Mouse (Mus musculus): ENCODE results near the gene Tchh. TPM values are rescaled to one million over a fixed set of nuclear protein-coding genes. Genes with fewer than 3 reads are reported as not detected.
A peak's percentile ranks its signal among the peaks of the same experiment; 100 is the strongest.
"Not testable (repeated sequence)": the region's sequence is repeated elsewhere in the genome, so short reads cannot be mapped to it uniquely, and the experiment has no call there.

Tchh gene
- total RNA-seq (2021), result 1 to 10 TPM; 1.8 to 2.1 TPM
- long read RNA-seq, partial matches to known transcripts, result 0 of 5 reads
- long read RNA-seq, other reads (novel, unspliced or antisense), result 5 of 5 reads

- no peak for DNase-seq (ENCODE audit: low spot score in 2 of 2)
These were observed at the start of gene Tchh for GRCm38 (mm10) chr3:93442030-93442429. Gene Tchh (plus strand): TSS chr3:93442330.

DNA sequence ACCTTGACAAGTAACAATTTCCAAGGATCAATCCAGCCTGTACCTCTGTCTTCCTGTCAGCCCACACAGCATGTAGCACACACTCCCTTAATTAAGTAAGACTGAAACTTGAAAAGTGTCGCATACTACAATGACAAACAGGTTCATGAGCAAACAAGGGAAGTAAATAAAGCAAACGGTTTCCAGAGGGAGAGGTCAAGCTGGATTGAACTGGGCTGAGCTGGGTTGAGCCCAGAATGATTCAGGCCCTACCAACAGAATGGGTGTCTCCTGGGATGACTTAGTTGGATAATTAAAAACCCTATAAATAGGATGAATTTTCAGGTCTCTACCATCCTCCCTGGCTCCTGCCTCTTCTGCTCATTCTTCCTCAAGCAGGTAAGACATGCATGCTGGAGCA, 48.8 kb upstream of the Tchh start, which contains the start of gene Rptn:
Rptn (plus strand) TSS at position 334 of the 400 bp plus-strand sequence.
- DNase-seq (ENCODE audit: low spot score in 2 of 2), result no peak

DNA sequence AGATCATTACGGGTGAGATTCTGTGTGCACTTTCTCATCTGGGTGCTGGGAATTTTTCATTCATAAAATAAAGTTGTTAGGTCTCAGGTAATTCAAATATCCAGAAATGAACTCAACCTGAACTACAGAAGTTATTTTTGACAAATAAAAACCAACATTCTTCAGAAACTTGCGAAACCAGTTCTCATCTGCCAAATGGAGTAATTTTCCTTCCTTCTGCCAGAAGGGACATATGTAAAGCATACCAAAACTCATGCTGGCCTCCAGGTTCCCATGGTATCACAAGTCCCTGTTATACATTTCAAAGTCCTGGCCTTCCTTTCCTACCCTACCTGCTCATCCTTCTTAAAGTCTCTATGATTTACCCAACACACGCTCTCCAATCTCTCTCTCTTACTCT, 38.2 kb upstream of the Tchh start:
- no peak for DNase-seq (ENCODE audit: low spot score in 2 of 2)

DNA sequence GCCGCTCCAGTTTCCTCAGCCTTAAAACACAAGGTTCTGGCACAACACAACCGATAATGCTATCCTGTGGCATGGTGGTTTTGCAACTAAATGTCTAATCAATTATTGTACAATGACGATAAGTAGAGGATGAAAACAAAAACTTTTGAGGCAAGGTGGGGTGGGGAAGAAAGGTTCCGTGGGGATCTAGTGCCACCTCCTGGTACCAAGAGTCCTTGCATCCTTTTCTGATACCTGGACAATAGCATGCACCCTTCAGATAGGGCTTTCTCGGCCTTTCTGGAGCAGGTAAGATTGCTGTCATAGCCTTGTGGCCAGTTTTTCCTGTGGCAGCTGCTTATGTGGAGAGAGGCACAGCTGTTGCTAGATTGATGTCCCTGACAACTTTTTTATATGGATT, 35.1 kb upstream of the Tchh start:
- DNase-seq (ENCODE audit: low spot score in 2 of 2), result peak in 1 of 2 experiments; percentile 30

DNA sequence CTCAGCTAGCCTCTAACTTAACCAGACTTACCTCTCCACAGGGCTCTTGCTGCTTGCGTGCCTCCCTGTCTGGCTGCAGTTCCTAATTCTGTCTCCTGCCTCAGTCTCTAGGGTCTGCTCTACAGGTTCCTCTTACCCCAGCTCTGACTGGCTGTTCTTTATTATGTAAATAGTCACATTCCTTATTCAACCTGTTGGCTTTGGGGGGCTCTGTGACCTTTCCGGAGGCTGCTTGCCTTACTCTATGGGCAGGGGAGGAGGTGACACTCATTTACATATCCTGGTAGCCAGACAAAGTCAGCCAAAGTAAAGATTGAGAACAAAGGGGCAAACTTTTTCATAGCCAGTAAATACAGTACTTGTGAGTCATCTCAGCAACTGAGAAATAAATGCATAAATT, 30.2 kb upstream of the Tchh start:
- DNase-seq (ENCODE audit: low spot score in 2 of 2), result no peak

DNA sequence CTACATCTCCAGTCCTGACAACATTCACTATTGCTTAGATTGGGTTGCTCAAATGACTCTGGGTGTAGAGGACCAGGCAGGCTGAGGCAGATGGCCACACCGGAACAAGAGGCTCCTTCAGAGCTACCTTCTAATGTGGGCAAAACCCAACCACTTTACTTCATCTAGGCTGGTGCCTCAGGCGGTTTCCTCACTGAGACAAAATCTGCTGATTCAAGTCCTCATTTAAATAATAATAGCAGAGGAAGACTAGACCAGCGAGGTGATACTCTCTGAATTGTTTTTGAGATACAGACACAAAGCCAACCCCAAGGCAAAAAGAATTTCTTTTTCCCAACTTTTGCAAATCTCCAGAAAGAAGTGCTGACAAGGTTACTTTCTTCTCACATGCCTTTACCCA, 10.5 kb upstream of the Tchh start:
- DNase-seq (ENCODE audit: low spot score in 2 of 2), result no peak

GRCm38 (mm10) chr3:93443501-93444101, 1.5 kb downstream of the Tchh start:
- peak in 1 of 2 experiments; percentile 24 for DNase-seq (ENCODE audit: low spot score in 2 of 2)

GRCm38 (mm10) chr3:93444343-93445164, 2.4 kb downstream of the Tchh start:
- DNase-seq (ENCODE audit: low spot score in 2 of 2), result peak; percentile 61 to 72

DNA sequence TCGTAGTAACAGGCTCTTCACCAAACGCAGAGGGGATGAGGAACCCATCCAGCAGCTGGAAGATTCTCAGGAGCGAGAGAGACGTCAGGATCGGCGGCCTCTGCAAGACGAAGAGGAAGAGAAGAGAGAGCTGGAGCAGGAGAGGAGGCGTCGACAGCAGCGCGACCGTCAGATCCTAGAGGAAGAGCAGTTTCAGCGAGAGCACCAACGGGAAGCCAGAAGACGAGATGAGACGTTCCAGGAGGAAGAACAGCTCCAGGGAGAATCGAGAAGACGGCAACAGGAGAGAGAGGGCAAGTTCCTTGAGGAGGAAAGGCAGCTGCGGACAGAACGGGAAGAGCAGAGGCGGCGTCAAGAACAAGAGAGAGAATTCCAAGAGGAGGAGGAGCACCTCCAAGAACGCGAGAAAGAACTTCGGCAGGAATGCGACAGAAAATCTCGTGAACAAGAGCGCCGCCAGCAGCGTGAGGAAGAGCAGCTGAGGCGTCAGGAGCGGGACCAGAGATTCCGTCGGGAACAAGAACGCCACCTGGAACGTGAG, 3.1 kb downstream of the Tchh start:
- peak in 1 of 2 experiments; percentile 23 for DNase-seq (ENCODE audit: low spot score in 2 of 2)

DNA sequence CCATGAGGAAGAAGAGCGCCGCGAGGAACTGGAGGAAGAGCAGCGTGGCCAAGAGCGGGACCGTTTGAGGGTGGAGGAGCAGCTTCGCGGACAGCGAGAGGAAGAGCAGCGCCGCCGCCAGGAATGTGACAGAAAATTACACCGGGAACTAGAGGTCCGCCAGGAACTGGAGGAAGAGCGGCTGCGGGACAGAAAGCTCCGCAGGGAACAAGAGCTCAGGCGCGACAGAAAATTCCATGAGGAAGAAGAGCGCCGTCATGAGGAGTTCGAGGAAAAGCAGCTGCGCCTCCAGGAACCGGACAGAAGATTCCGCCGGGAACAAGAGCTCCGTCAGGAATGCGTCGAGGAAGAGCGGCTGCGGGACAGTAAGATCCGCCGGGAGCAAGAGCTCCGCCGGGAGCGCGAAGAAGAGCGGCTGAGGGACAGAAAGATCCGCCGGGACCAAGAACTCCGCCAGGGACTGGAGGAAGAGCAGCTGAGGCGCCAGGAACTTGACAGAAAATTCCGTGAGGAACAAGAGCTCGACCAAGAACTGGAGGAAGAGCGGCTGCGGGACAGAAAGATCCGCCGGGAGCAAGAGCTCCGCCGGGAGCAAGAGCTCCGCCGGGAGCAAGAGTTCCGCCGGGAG, 4.1 kb downstream of the Tchh start:
- peak in 1 of 2 experiments; percentile 20 for DNase-seq (ENCODE audit: low spot score in 2 of 2)

GRCm38 (mm10) chr3:93446756-93447137, 4.6 kb downstream of the Tchh start:
- not testable (repeated sequence) for DNase-seq (ENCODE audit: low spot score in 2 of 2)

DNA sequence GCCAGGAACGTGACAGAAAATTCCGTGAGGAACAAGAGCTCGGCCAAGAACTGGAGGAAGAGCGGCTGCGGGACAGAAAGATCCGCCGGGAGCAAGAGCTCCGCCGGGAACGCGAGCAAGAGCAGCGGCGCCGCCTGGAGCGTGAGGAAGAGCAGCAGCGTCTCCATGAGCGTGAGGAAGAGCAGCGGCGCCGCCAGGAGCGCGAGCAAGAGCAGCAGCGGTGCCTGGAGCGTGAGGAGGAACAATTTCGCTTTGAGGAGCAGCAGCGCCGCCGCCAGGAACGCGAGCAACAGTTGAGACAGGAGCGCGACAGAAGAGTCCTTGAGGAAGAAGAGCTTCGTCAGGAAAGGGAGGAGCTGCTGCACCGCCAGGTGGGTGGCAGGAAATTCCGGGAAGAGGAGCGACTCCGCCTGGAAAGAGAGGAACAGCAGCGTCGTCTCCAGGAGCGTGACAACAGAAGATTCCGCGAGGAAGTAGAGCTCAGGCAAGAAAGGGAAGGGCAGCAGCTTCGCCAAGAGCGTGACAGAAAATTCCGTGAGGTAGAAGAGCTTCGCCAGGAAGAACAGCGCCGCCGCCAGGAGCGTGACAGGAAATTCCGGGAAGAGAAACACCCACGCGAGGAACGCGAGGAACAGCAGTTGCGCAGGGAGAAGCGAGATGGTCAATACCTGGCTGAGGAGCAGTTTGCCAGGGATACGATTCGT, 5.2 kb downstream of the Tchh start:
- DNase-seq (ENCODE audit: low spot score in 2 of 2), result peak; percentile 67 to 78

DNA sequence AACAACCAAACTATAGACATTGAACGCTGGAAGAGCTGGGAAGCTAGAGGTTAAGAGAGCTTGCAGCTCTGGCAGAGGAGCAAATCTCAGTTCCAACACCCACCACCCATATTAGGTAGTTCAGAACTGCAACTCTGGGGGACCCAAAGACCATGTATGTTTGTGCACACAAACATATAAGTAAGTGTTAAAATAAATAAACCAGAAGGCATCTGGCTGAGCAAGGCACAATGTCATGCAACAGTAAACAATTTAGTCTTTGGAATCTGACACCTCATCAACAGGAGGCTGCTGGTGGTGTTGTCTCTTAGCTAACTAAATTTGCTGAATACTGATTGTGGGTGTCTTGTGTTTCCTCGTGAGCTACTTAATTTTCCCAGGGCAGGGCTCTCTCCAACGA, 24.4 kb downstream of the Tchh start:
- no peak for DNase-seq (ENCODE audit: low spot score in 2 of 2)

DNA sequence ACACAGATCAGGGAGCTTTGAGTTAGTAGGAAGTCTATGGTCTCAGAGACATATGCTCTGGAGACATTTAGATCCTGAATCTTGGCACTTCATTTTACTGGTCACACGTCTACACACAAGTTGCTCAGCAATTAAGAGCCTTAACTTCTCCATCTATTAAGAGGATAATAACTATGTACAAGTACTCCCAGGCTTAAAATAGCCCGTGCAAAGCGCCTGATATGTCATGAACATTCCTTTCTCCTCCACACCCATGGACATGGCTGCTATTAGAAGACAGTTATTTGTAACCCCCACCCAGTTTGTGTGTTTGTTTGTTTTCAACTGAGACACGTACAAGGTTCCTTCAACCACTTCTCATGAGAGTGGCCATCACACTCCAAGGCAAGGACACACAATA, 25.0 kb downstream of the Tchh start:
- no peak for DNase-seq (ENCODE audit: low spot score in 2 of 2)

DNA sequence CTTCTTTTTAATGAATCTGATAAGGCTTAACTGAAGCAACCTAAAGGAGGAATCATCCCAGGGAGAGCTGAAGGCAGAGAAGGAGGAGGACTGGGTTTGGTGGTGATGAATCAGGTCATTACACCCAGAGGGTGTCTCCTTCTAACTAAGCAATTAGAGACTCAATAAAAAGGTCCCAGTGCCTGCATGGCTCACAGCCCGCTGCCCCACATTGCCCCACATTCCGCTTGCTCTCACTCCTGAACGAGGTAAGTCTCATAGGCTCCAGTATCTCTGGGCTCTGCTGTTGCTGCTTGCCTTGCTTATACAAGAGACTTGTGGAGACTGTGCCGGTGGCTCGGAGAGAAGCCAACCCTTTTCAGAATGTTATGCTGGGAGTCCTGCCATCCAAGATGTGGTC, 26.4 kb downstream of the Tchh start, which contains the start of gene Tchhl1:
Tchhl1 (plus strand) TSS at position 194 of the 400 bp plus-strand sequence.
- DNase-seq (ENCODE audit: low spot score in 2 of 2), result no peak

GRCm38 (mm10) chr3:93469629-93470028, 27.5 kb downstream of the Tchh start:
- no peak for DNase-seq (ENCODE audit: low spot score in 2 of 2)

DNA sequence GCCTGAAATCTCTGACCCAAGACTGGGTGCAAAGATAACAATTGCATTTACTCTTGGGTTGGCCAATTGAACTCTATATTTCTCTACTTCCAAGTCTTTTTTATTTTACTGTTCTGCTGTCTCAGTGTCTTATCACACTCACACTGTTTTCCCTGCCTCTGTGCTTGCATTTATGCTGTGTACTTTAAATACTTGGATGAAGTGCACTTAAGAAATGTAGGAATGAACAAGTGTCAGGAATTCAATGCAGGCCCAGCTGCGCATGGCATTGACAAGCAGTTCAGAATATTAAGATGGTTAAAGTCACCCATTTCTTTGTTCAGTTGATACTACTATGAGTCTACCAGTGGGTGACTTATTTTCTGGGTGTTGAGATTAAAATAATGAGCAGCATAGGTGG, 37.9 kb downstream of the Tchh start:
- no peak for DNase-seq (ENCODE audit: low spot score in 2 of 2)

GRCm38 (mm10) chr3:93481982-93482616, 40.0 kb downstream of the Tchh start:
- no peak for DNase-seq (ENCODE audit: low spot score in 2 of 2)

DNA sequence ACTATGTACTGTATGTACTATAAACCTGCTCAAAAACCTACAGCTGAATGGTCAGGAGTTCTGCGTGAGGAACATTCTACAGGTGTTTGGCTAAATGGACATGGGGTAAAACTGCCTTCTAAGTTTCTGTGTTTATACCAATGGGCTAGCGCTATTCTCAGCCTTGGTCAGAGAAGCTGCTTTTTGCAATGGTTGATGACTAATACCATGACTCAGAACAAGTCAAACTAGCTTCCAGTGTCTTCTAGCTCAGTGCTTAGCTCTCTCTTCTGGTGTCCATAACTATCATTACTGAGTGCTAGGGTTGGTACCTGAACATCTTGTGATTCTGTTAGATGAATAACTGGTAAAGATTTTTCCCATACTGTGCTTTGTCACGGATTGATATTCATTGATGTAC, 43.5 kb downstream of the Tchh start:
- no peak for DNase-seq (ENCODE audit: low spot score in 2 of 2)

DNA sequence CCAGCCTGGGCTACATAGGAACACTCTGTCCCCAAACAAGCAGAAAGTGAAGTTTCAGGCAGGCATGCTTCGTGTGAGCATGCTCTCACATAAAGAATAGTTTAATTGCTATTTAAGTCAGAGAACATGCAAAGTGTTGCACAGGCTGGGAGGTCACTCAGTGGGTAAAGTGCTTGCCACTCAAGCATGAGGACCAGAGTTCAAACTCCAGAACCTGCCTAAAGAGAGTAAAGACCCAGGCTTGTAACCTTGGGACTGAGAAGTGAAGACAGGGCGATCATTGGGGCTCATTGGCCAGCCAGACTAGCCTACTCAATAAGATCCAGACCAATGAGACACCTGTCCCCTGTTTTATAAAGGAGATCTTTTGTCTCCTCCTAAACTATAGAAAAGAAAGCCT, 46.4 kb downstream of the Tchh start:
- no peak for DNase-seq (ENCODE audit: low spot score in 2 of 2)

- no peak for DNase-seq (ENCODE audit: low spot score in 2 of 2)
These were observed 50.0 kb downstream of the Tchh start for GRCm38 (mm10) chr3:93492176-93492575.

Measured in layer of hippocampus, adult 18-20 months (tissue).